Mouse (Mus musculus): Measurements from ENCODE around the gene Arhgef12. TPM values are rescaled to one million over a fixed set of nuclear protein-coding genes. Genes with fewer than 3 reads are reported as not detected.

Gene Arhgef12
- polyA plus RNA-seq, 1 experiment: 58.9 TPM

DNA sequence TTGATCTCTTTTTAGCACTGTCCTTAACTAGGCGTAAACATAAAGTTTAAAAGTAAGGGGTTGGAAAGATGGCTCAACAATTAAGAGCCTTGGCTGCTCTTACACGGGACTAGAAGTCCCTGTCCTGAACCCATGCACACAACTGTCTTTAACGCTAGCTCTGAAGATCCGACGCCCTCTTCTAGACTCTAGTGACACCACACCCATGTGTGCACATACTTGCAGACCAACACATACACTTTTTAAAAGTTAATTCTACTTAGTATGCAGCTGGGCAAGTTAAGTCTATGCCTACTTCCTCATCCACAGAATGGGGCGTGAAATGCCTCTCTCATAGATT, 9.9 kb upstream of the Arhgef12 start:
- 0 out of 2 replicates have a peak, but pooled peaks cover 4% of the 10 kb centered on the region for H3K4me1 ChIP-seq (ENCODE audit: control insufficient read depth, insufficient read depth, insufficient read length, low read length)
- H3K4me3 ChIP-seq (ENCODE audit: insufficient read depth, low read depth, low read length): no peak overlapping the region
- H3K27ac ChIP-seq (replicated peaks; ENCODE audit: low read depth, low read length): no peak overlapping the region

DNA sequence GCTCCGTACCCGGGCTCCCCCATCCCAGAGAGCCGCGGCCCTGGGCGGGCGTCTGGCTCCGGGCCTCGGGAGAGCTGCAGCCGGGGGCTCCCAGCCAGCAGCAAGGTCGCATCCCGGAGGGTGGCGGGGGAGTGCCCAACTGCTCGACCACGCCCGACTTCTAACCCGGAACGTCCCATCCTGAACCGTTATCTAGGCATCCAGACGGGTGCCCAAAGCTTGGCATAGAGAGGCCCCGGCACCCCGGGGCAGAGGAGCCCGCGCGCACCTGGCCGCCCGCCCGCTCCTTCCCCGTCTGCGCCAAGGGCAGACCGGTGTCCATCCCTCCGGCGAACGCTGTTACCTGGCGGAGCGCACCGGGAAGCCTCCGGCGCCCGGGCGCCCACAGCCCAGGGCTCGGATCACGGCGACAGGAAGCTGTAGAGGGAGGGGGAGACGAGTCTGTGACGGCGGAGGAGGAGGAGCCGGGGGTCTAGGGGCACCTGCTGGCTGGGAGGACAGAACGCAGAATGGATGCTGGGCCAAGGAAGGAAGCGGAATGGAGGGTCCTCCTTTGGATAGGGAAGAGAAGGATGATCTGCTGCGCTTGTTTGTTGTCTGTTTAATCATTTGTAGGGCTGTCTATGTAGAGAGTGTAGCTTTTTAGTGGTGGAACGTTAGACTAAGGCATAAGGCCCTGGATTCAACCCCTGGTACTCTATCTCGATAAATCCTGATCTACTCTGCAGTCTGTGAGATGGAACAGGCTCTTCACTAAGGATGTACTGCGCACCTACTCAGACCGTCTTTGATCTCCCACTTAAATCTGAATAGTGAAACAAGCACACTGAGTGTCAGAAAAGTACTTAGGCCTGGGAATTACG, 9.3 kb upstream of the Arhgef12 start, which contains the start of gene Tmem136:
Gene Tmem136 (minus strand): TSS at position 437 of the 863 bp plus-strand sequence.
- H3K4me3 ChIP-seq (ENCODE audit: insufficient read depth, low read depth, low read length): peak within 1 kb of the TSS; percentile 68
- peak within 1 kb of the TSS; percentile 57 for H3K27ac ChIP-seq (replicated peaks; ENCODE audit: low read depth, low read length)
- peaks cover 4% of the 10 kb centered on the region; the same call in 1 of the 2 replicates for H3K4me1 ChIP-seq (ENCODE audit: control insufficient read depth, insufficient read depth, insufficient read length, low read length)

DNA sequence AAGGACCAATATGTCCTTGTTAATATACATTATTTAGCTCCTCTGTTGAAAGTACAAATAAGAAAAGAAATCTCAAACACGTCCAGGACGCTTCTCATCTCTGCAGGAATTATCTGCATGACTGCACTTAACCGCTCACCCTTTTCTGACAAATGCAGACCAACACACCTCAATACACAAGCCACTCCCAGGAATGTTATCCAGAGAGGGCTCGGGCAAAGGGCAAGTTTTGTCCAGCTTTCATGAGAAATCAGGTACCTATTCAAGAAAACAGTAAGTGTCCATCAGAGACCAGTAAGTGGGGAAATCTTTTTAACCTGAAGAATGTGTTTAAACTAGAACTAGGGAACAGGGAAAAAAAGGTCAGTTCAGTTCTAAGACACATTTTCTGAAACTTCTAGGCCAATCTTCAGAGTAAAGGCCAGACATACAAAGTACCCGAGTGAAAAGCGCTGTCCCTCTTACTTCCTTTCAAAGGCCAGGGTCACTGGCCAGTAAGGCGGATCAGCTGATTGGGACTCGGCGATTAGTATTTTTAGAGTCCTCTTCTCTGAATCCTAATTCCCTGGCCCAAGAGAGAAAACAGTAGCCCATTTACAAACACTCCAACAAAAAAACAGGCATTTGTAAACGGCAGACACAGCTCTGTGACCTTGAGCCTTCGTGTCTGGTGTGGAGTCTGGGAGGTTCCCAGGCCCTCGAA, 8.5 kb upstream of the Arhgef12 start:
- H3K4me3 ChIP-seq (ENCODE audit: insufficient read depth, low read depth, low read length): peak overlapping the region; percentile 68
- peaks cover 6% of the 10 kb centered on the region for H3K4me1 ChIP-seq (ENCODE audit: control insufficient read depth, insufficient read depth, insufficient read length, low read length)
- H3K27ac ChIP-seq (replicated peaks; ENCODE audit: low read depth, low read length): peak overlapping the region; percentile 57

DNA sequence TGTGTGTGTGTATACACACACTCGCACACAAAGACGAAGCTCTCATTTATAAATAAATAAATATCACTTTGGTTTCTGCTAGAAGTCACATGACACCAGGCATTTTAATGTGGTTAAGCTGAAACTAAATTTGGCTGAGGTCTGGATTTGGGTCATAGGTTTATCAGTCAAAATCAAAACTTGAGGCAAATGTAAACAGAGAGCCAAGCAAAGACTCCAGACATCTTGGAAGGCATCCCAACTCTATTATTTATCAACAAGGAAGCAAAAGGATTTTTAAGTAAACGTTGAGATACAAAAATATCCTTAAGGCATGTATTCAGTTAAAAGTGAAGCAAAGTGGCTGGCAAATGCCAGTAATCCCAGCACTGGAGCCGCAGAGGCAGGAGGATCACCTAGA, 7.8 kb upstream of the Arhgef12 start:
- no peak overlapping the region for H3K4me3 ChIP-seq (ENCODE audit: insufficient read depth, low read depth, low read length)
- H3K4me1 ChIP-seq (ENCODE audit: control insufficient read depth, insufficient read depth, insufficient read length, low read length): peaks cover 14% of the 10 kb centered on the region
- H3K27ac ChIP-seq (replicated peaks; ENCODE audit: low read depth, low read length): peak overlapping the region; percentile 84

DNA sequence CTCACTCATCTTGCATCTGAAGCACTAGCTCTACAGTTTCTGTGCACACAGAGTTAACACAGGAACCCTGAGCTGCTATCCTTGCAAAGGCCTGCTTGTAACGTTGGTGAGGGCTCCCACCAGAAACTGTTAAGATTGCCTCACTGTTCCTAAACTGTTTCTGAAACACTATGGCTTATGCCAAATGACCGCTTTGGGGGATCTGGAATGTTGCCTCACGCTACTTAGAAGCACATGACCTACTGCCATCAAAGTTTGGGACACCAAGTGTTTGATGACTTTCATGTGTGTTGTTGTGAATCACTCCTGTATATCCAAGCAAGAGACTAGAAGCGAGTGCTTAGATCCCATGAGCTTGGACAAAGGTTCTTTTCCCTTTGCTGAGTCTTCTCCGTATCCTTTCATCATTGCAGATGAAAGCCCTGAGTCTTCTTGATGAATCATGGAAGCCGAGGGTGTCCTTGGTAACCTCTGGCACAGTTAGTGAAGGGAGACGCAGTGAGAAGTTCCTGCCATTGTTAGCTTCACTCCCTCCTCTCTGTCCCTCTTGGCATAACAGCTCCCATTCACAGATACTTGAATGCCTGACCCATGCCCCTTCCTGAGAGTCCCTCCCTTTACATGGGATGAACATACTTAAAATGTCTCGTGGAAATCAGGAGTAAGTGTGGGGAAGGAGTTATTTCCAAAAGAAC, 3.4 kb upstream of the Arhgef12 start:
- H3K27ac ChIP-seq (replicated peaks; ENCODE audit: low read depth, low read length): peak overlapping the region; percentile 91
- H3K4me3 ChIP-seq (ENCODE audit: insufficient read depth, low read depth, low read length): no peak overlapping the region
- H3K4me1 ChIP-seq (ENCODE audit: control insufficient read depth, insufficient read depth, insufficient read length, low read length): peaks cover 17% of the 10 kb centered on the region

DNA sequence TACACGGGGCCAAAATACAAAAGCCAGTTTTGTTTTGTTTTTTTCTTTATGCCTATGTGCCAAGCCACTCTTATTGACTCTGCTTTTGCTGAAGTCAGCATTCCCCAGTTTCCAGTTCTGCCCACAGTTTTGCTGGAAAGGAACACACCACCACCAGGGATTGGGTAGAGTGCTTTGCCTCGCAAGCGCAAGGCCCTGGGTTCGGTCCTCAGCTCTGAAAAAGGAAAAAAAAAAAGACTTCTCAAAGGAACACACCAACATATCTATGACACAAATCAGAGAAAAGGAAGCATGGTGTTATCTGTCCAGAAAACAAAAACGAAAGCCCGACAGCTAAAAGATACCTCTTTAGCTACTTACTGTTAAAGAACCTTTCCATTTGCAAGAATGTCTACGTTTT, 2.1 kb upstream of the Arhgef12 start:
- Histone ChIP-seq H3K27ac (replicated peaks; ENCODE audit: low read depth, low read length) (peak overlapping the region; percentile 33), H3K4me3 (ENCODE audit: insufficient read depth, low read depth, low read length) (no peak overlapping the region), H3K4me1 (ENCODE audit: control insufficient read depth, insufficient read depth, insufficient read length, low read length) (peaks cover 14% of the 10 kb centered on the region)

DNA sequence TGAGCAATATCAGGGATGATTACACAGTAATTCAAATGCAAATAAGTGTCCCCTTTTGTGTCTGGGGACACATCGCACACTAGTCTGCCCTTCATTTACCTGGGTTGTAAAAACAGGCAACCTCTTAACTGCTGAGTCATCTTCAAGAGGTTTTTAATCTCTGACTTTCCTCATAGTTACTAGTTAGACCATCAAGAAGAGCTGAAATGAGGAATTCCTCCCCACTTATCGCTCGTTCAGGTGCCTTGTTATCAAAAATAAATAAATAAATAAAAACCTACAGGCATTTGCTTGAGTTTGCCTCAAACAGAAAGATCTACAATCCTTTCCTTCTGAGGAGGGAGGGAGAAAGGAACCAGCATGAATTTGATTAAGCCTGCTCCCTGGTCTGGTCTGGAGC, 1.7 kb upstream of the Arhgef12 start:
- peaks cover 14% of the 10 kb centered on the region for H3K4me1 ChIP-seq (ENCODE audit: control insufficient read depth, insufficient read depth, insufficient read length, low read length)
- no peak overlapping the region for H3K4me3 ChIP-seq (ENCODE audit: insufficient read depth, low read depth, low read length)
- H3K27ac ChIP-seq (replicated peaks; ENCODE audit: low read depth, low read length): peak overlapping the region; percentile 33

DNA sequence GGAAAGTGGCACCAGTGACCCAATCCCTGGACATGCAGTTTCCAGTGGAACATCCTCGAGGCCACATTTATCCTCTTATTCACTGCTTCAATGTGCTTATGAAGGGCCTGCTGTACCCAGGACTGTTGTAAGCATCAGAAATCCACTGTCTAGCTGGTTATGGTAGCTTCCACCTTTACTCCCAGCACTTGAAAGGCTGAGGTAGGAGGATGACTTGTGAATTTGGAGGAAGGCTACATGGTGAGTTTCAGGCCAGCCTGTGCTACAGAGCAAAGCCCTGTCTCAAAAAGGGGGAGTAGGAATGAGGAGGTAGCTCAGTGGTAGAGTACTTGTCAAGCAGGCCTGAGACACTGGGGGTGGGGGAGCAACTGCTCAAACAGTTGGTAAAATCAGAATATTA, 1.0 kb upstream of the Arhgef12 start:
- no peak overlapping the region for H3K4me3 ChIP-seq (ENCODE audit: insufficient read depth, low read depth, low read length)
- H3K27ac ChIP-seq (replicated peaks; ENCODE audit: low read depth, low read length): peak overlapping the region; percentile 100
- H3K4me1 ChIP-seq (ENCODE audit: control insufficient read depth, insufficient read depth, insufficient read length, low read length): peaks cover 14% of the 10 kb centered on the region

DNA sequence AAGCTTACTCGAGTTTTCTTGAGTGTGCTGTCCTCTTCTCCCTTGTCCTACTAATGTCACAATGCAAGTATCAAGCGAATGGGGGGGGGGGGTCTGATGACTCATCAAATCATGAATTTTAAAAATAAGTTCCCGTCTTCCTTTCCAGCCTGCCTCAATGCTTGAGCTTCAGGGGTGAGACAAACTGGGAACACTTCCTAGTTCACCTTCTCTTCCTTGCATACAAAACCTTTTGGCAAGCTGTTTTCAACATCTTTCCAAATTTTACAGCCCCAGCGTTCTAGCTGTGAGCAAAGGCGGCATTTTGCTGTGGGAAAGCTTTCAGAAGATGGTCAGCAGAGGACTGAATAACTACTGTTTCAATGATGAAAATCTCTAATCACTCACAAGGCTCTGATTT, 516 bp upstream of the Arhgef12 start:
- peak overlapping the region; percentile 100 for H3K27ac ChIP-seq (replicated peaks; ENCODE audit: low read depth, low read length)
- peak overlapping the region; percentile 92 for H3K4me3 ChIP-seq (ENCODE audit: insufficient read depth, low read depth, low read length)
- H3K4me1 ChIP-seq (ENCODE audit: control insufficient read depth, insufficient read depth, insufficient read length, low read length): peaks cover 17% of the 10 kb centered on the region

DNA sequence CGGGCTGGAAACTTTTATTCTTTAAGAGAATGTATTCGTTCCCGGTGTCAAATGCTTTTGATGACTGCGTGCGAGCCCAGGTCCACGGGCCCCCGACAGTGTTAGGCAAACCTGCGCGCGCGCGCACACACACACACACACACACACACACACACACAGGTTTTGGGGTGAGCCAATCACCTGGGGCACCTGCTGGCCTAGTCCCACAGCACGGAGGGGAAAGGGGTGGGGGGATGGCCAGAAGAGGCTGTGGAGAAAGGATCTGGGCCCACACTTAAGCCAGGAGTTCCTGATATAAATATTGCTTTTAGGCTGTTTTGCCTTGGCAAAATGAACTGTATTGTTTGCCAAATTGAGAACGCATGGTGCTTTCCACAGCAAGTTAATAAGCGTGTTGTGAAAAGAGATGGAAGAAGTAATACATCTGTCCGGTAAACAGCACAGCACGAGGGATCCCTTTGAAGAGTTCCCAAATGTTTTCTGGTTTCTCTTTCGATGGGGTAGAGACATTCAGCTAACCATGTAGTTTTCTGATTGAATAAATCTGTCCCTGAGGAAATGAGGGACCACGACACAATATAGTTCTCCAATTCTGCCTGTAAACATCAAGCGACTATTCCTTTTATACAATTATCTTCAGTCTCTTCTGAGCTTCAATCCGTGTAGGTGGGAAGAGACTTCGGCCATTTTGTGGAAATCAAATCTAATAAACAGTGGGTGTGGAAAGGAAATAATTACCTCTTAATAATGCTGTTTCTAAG, 433 bp downstream of the Arhgef12 start:
- Histone ChIP-seq H3K27ac (replicated peaks; ENCODE audit: low read depth, low read length) (peak overlapping the region; percentile 100), H3K4me3 (ENCODE audit: insufficient read depth, low read depth, low read length) (peak overlapping the region; percentile 92), H3K4me1 (ENCODE audit: control insufficient read depth, insufficient read depth, insufficient read length, low read length) (peaks cover 17% of the 10 kb centered on the region)

DNA sequence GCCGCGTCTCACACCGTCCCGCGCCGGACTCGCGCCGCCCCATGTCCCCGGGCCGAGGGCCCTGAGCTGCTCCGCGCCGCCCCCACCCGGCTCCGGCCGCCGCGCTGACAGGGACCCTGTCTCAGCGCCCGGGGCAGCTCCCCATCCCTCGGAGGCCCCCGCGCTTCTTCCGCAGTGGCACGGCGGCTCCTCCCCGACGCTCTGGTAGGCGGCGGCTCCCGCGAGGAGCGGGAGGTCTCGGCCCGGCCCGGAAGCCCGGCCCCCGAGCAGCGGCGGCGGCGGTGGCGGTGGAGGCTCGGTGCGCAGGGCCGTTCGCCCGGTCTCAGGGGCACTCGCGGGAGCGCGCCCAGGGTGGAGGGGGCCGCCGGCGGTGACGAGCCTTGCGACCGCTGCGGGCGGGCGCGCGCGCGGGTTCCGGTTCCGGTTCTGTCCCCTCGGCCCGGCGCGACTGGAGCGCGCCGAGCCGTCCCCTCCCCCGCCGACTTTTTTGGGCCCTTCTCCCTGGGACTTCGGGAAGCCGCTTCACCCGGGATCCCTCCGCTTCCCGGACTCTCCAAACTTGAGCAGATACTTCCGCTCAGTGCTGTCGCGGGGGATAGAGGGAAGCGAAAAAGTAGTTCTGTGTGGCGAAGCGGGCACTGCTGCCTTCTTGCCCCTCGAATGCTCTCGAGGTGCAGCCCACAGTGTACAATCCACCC, 1.2 kb downstream of the Arhgef12 start:
- Histone ChIP-seq H3K27ac (replicated peaks; ENCODE audit: low read depth, low read length) (peak overlapping the region; percentile 100), H3K4me3 (ENCODE audit: insufficient read depth, low read depth, low read length) (peak overlapping the region; percentile 92), H3K4me1 (ENCODE audit: control insufficient read depth, insufficient read depth, insufficient read length, low read length) (peaks cover 17% of the 10 kb centered on the region)

DNA sequence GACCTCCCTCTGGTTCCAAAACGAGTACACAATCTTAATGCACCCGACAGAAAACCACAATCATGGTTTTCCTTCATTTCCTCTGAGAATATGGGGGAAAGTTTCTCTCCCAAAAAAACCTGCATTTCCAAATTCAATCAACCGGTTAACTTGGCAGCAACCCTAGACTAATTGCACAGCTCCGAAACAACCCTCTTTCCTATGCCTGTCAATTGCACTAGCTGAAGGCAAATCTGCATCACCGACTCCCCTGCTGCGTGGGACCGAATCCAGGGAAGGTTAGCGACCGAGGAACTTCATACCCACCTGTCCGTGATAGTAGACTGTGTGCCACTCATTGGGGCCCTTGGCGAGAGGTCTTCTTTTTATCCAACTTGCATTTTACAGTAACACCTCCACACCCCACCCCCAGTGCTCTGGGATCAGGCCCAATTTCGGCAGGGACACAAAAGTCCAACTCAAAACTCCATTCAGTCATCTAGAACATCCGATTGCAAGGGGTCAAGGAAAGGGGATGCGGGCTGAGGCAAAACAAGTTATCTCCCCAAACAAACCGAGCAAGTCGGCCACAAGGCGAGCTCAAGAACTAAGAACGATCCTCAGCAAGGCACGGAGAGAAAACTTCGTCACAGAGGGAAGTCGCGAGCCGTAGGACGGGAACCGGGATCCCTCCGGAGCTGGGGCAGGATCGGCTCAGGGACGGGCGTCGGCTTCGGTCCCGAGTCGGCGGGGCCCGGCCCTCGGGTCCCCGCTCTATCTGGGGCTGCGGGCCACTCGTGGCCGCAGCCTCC, 2.0 kb downstream of the Arhgef12 start:
- Histone ChIP-seq H3K27ac (replicated peaks; ENCODE audit: low read depth, low read length) (peak overlapping the region; percentile 100), H3K4me1 (ENCODE audit: control insufficient read depth, insufficient read depth, insufficient read length, low read length) (peaks cover 12% of the 10 kb centered on the region), H3K4me3 (ENCODE audit: insufficient read depth, low read depth, low read length) (peak overlapping the region; percentile 92)

DNA sequence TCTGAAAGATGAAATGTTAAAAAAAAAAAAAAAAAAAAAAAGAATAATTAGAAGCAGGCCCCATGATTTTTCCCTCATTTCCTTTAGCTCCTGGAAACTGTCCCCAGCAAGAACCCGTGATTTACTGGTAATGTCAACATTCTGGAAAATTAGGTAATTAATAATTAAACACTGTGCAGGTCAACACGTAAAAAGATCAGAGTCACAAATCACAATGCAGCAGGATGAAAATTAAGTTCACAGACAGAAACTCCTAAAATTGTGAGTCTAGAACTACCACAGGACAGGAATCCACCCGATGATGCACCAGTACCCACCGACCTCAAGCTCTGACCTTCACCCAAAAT, 2.5 kb downstream of the Arhgef12 start:
- H3K4me3 ChIP-seq (ENCODE audit: insufficient read depth, low read depth, low read length): peak overlapping the region; percentile 92
- H3K27ac ChIP-seq (replicated peaks; ENCODE audit: low read depth, low read length): peak overlapping the region; percentile 100
- peaks cover 11% of the 10 kb centered on the region for H3K4me1 ChIP-seq (ENCODE audit: control insufficient read depth, insufficient read depth, insufficient read length, low read length)
